Mouse (Mus musculus): Measurements from ENCODE around the gene Golim4.

- TF ChIP-seq POLR2A (IDR thresholded peaks at IDR 0.05; ENCODE audit: control insufficient read depth, extremely low read depth, insufficient read depth, low read length, poor library complexity) (no peak), CTCF (IDR thresholded peaks at IDR 0.05; ENCODE audit: borderline replicate concordance, control insufficient read depth, extremely low read depth, insufficient read depth, low read length, poor library complexity) (no peak; the same call in 1 of the 2 replicates)
Measured at GRCm38 (mm10) chr3:75861677-75862076, 95.1 kb downstream of the Golim4 start.

Data from thymus, adult 2 months (tissue).